Mouse (Mus musculus): ENCODE measurements around the gene Egfl8.

Egfl8 gene

GRCm38 (mm10) chr17:34601796-34602195 is 14.0 kb downstream of the Egfl8 start:
- DNase-seq (ENCODE audit: extremely low read depth, low read depth, low spot score), result no peak

- DNase-seq (ENCODE audit: extremely low read depth, low read depth, low spot score), result no peak
Measured at GRCm38 (mm10) chr17:34599891-34600290, 15.9 kb downstream of the Egfl8 start.

- no peak for DNase-seq (ENCODE audit: extremely low read depth, low read depth, low spot score)
Measured at GRCm38 (mm10) chr17:34597566-34598095, 18.1 kb downstream of the Egfl8 start, which contains the start of gene Ager. Gene Ager (plus strand): TSS chr17:34597862.

- no peak for DNase-seq (ENCODE audit: extremely low read depth, low read depth, low spot score)
Measured at GRCm38 (mm10) chr17:34596098-34596497, 19.7 kb downstream of the Egfl8 start.

GRCm38 (mm10) chr17:34593752-34594525 is 21.8 kb downstream of the Egfl8 start:
- DNase-seq (ENCODE audit: extremely low read depth, low read depth, low spot score), result no peak

GRCm38 (mm10) chr17:34592581-34593549 is 22.9 kb downstream of the Egfl8 start:
- no peak for DNase-seq (ENCODE audit: extremely low read depth, low read depth, low spot score)

- DNase-seq (ENCODE audit: extremely low read depth, low read depth, low spot score), result no peak
Measured at GRCm38 (mm10) chr17:34591994-34592375, 23.8 kb downstream of the Egfl8 start.

GRCm38 (mm10) chr17:34591029-34591993 is 24.5 kb downstream of the Egfl8 start, which contains the start of gene Pbx2:
Gene Pbx2 (plus strand): TSS chr17:34591266.
- no peak for DNase-seq (ENCODE audit: extremely low read depth, low read depth, low spot score)

GRCm38 (mm10) chr17:34590154-34590987 is 25.4 kb downstream of the Egfl8 start:
- DNase-seq (ENCODE audit: extremely low read depth, low read depth, low spot score), result no peak

GRCm38 (mm10) chr17:34589681-34590101 is 26.1 kb downstream of the Egfl8 start, which contains the start of gene Gpsm3:
Gene Gpsm3 (plus strand): TSS chr17:34589806.
- no peak for DNase-seq (ENCODE audit: extremely low read depth, low read depth, low spot score)

GRCm38 (mm10) chr17:34589206-34589605 is 26.6 kb downstream of the Egfl8 start:
- no peak for DNase-seq (ENCODE audit: extremely low read depth, low read depth, low spot score)

- no peak for DNase-seq (ENCODE audit: extremely low read depth, low read depth, low spot score)
Measured at GRCm38 (mm10) chr17:34588767-34589166, 27.0 kb downstream of the Egfl8 start.

GRCm38 (mm10) chr17:34587814-34588213 is 28.0 kb downstream of the Egfl8 start:
- no peak for DNase-seq (ENCODE audit: extremely low read depth, low read depth, low spot score)

- no peak for DNase-seq (ENCODE audit: extremely low read depth, low read depth, low spot score)
Measured at GRCm38 (mm10) chr17:34587423-34587811, 28.4 kb downstream of the Egfl8 start.

GRCm38 (mm10) chr17:34586796-34587422 is 28.9 kb downstream of the Egfl8 start:
- no peak for DNase-seq (ENCODE audit: extremely low read depth, low read depth, low spot score)

GRCm38 (mm10) chr17:34585877-34586771 is 29.6 kb downstream of the Egfl8 start:
- DNase-seq (ENCODE audit: extremely low read depth, low read depth, low spot score), result no peak

- no peak for DNase-seq (ENCODE audit: extremely low read depth, low read depth, low spot score)
Measured at GRCm38 (mm10) chr17:34585121-34585520, 30.6 kb downstream of the Egfl8 start.

GRCm38 (mm10) chr17:34583819-34584218 is 32.0 kb downstream of the Egfl8 start:
- no peak for DNase-seq (ENCODE audit: extremely low read depth, low read depth, low spot score)
